In genomic region chr15:82128398-82128797, GRCm38 (mm10) we compare ENCODE assay signal across 7 mouse cellular contexts. TPM values are rescaled to one million over a fixed set of nuclear protein-coding genes. Genes with fewer than 3 reads are reported as not detected.
A peak's percentile ranks its signal among the peaks of the same experiment; 100 is the strongest.
DNase-seq lines count a peak whose midpoint lies in the region; ATAC-seq lines count a peak whose summit lies in the region.

No protein-coding gene starts in this region.

- H3K27me3 ChIP-seq in lung, embryonic 16.5 days (ENCODE audit: control insufficient read depth, insufficient read depth, low read depth, low read length), result no peaks in the 10 kb centered on the region
- H3K27me3 ChIP-seq in embryonic facial prominence, embryonic 11.5 days (ENCODE audit: control insufficient read depth, insufficient read depth, low read length), result no peaks in the 10 kb centered on the region
- H3K27me3 ChIP-seq in hindbrain, embryonic 15.5 days, result no peaks in the 10 kb centered on the region
- no peaks in the 10 kb centered on the region for H3K27me3 ChIP-seq in midbrain, embryonic 16.5 days (ENCODE audit: control insufficient read depth, insufficient read depth, low read depth, low read length)

- no peak for DNase-seq in lung, postnatal 14 days
- DNase-seq in embryonic facial prominence, embryonic 11.5 days (ENCODE audit: low spot score), result peak; percentile 23
- no peak for DNase-seq in cerebellum, postnatal 25 days
- DNase-seq in cerebellum, adult 18-20 months, result no peak

- peak overlapping the region; percentile 84 for H3K9ac ChIP-seq in lung, embryonic 16.5 days (ENCODE audit: low read length)
- H3K9ac ChIP-seq in embryonic facial prominence, embryonic 11.5 days (replicated peaks; ENCODE audit: low read length), result peak overlapping the region; percentile 81
- H3K9ac ChIP-seq in hindbrain, embryonic 15.5 days, result peak overlapping the region; percentile 62
- H3K9ac ChIP-seq in midbrain, embryonic 16.5 days (ENCODE audit: low read depth, low read length), result peak overlapping the region; percentile 73

- no peaks in the 10 kb centered on the region for H3K9me3 ChIP-seq in lung, embryonic 16.5 days (ENCODE audit: control insufficient read depth, low read length)
- no peaks in the 10 kb centered on the region for H3K9me3 ChIP-seq in embryonic facial prominence, embryonic 11.5 days (replicated peaks; ENCODE audit: control insufficient read depth, low read length)
- no peaks in the 10 kb centered on the region for H3K9me3 ChIP-seq in hindbrain, embryonic 15.5 days
- no peaks in the 10 kb centered on the region for H3K9me3 ChIP-seq in midbrain, embryonic 16.5 days (replicated peaks; ENCODE audit: control insufficient read depth, low read length, poor library complexity, severe bottlenecking)

- peak overlapping the region; percentile 79 for H3K4me3 ChIP-seq in lung, embryonic 16.5 days (ENCODE audit: low read length)
- peak overlapping the region; percentile 81 for H3K4me3 ChIP-seq in embryonic facial prominence, embryonic 11.5 days (ENCODE audit: low read depth, low read length)
- H3K4me3 ChIP-seq in hindbrain, embryonic 15.5 days, result peak overlapping the region; percentile 77
- peak overlapping the region; percentile 70 for H3K4me3 ChIP-seq in midbrain, embryonic 16.5 days (ENCODE audit: low read depth, low read length)

- H3K4me1 ChIP-seq in lung, embryonic 16.5 days (replicated peaks; ENCODE audit: control insufficient read depth, insufficient read depth, low read length), result peaks cover 9% of the 10 kb centered on the region
- H3K4me1 ChIP-seq in embryonic facial prominence, embryonic 11.5 days (ENCODE audit: control insufficient read depth, insufficient read depth, low read length), result no peaks in the 10 kb centered on the region
- peaks cover 16% of the 10 kb centered on the region for H3K4me1 ChIP-seq in hindbrain, embryonic 15.5 days (replicated peaks)
- peaks cover 14% of the 10 kb centered on the region for H3K4me1 ChIP-seq in midbrain, embryonic 16.5 days (ENCODE audit: control insufficient read depth, insufficient read depth, low read length)

- H3K4me2 ChIP-seq in lung, embryonic 16.5 days (ENCODE audit: low read depth, low read length), result peak overlapping the region; percentile 96
- H3K4me2 ChIP-seq in embryonic facial prominence, embryonic 11.5 days (ENCODE audit: low read depth, low read length), result peak overlapping the region; percentile 59
- peak overlapping the region; percentile 91 for H3K4me2 ChIP-seq in hindbrain, embryonic 15.5 days
- peak overlapping the region; percentile 92 for H3K4me2 ChIP-seq in midbrain, embryonic 16.5 days (ENCODE audit: low read length)

- ATAC-seq in lung, embryonic 16.5 days (ENCODE audit: low read depth), result no peak
- no peak for ATAC-seq in embryonic facial prominence, embryonic 11.5 days (replicated peaks; ENCODE audit: insufficient number of reproducible peaks, low FRiP score, low TSS enrichment, low read depth)
- no peak for ATAC-seq in hindbrain, embryonic 15.5 days (ENCODE audit: low FRiP score, low read depth)
- ATAC-seq in midbrain, embryonic 16.5 days, result peak; percentile 16; the same call in 1 of the 2 replicates

- WGBS in lung, embryonic 16.5 days, result under 1% methylated on average over 5 of the region's 5 CpGs
- 3% methylated on average over 5 of the region's 5 CpGs for WGBS in embryonic facial prominence, embryonic 11.5 days
- WGBS in hindbrain, embryonic 15.5 days, result under 1% methylated on average over 5 of the region's 5 CpGs
- 3% methylated on average over 5 of the region's 5 CpGs for WGBS in midbrain, embryonic 16.5 days

- no peaks in the 10 kb centered on the region for H3K36me3 ChIP-seq in lung, embryonic 16.5 days (ENCODE audit: control insufficient read depth, insufficient read depth, low read length)
- no peaks in the 10 kb centered on the region for H3K36me3 ChIP-seq in embryonic facial prominence, embryonic 11.5 days (replicated peaks; ENCODE audit: control insufficient read depth, insufficient read depth, low read depth, low read length)
- no peaks in the 10 kb centered on the region for H3K36me3 ChIP-seq in hindbrain, embryonic 15.5 days
- H3K36me3 ChIP-seq in midbrain, embryonic 16.5 days (ENCODE audit: control insufficient read depth, insufficient read depth, low read length), result no peaks in the 10 kb centered on the region

- H3K27ac ChIP-seq in lung, embryonic 16.5 days (ENCODE audit: low read length), result 0 out of 2 replicates have a peak overlapping the region, but pooled peaks have one; percentile 70
- H3K27ac ChIP-seq in embryonic facial prominence, embryonic 11.5 days (replicated peaks; ENCODE audit: low read depth, low read length), result no peak overlapping the region
- H3K27ac ChIP-seq in hindbrain, embryonic 15.5 days (replicated peaks), result no peak overlapping the region
- H3K27ac ChIP-seq in midbrain, embryonic 16.5 days (ENCODE audit: low read length), result no peak overlapping the region

RNA-seq across cellular contexts. Expression of gene Ccdc134, which starts 0.7 kb away (rescaled TPM):
- polyA plus RNA-seq in lung, embryonic 16.5 days (2015; fragmentation: Nextera tagmentation; extraction: Ambion mirVana), result 16.9 and 17.1 TPM in 2 replicates
- polyA plus RNA-seq in embryonic facial prominence, embryonic 11.5 days (2014; fragmentation: Nextera tagmentation; extraction: Ambion mirVana), result 19.9 and 21.0 TPM in 2 replicates
- polyA plus RNA-seq in hindbrain, embryonic 15.5 days (2015; fragmentation: Nextera tagmentation; extraction: Ambion mirVana), result 11.6 and 12.0 TPM in 2 replicates
- 10.5 and 11.3 TPM in 2 replicates for polyA plus RNA-seq in midbrain, embryonic 16.5 days (2015; fragmentation: Nextera tagmentation; extraction: Ambion mirVana)

RNA-seq across cellular contexts. Expression of gene Srebf2, which starts 18.6 kb away (rescaled TPM):
- polyA plus RNA-seq in lung, embryonic 16.5 days (2015; fragmentation: Nextera tagmentation; extraction: Ambion mirVana), result 105 and 108 TPM in 2 replicates
- polyA plus RNA-seq in embryonic facial prominence, embryonic 11.5 days (2014; fragmentation: Nextera tagmentation; extraction: Ambion mirVana), result 105 and 109 TPM in 2 replicates
- 204 and 209 TPM in 2 replicates for polyA plus RNA-seq in hindbrain, embryonic 15.5 days (2015; fragmentation: Nextera tagmentation; extraction: Ambion mirVana)
- 194 and 218 TPM in 2 replicates for polyA plus RNA-seq in midbrain, embryonic 16.5 days (2015; fragmentation: Nextera tagmentation; extraction: Ambion mirVana)

RNA-seq across cellular contexts. Expression of gene Mei1, which starts 58.6 kb away (rescaled TPM):
- not detected in 2 replicates for polyA plus RNA-seq in lung, embryonic 16.5 days (2015; fragmentation: Nextera tagmentation; extraction: Ambion mirVana)
- not detected in 2 replicates for polyA plus RNA-seq in embryonic facial prominence, embryonic 11.5 days (2014; fragmentation: Nextera tagmentation; extraction: Ambion mirVana)
- 0.08 and 0.09 TPM in 2 replicates for polyA plus RNA-seq in hindbrain, embryonic 15.5 days (2015; fragmentation: Nextera tagmentation; extraction: Ambion mirVana)
- polyA plus RNA-seq in midbrain, embryonic 16.5 days (2015; fragmentation: Nextera tagmentation; extraction: Ambion mirVana), result 0.05 TPM in 1 of 2 replicates, not detected in the other
